Mouse (Mus musculus) fat pad, adult 2 months (tissue): ENCODE results near the gene Lyrm4.
"Not testable (repeated sequence)": the region's sequence is repeated elsewhere in the genome, so short reads cannot be mapped to it uniquely, and the experiment has no call there.

Source experiments
- DNase-seq: peaks from one replicate; pipeline ENCODE4 v3.0.0-alpha.2; 2011; ENCODE audit warnings: low read depth, low spot score; ENCODE audit errors: extremely low read depth

The Lyrm4 gene

DNA sequence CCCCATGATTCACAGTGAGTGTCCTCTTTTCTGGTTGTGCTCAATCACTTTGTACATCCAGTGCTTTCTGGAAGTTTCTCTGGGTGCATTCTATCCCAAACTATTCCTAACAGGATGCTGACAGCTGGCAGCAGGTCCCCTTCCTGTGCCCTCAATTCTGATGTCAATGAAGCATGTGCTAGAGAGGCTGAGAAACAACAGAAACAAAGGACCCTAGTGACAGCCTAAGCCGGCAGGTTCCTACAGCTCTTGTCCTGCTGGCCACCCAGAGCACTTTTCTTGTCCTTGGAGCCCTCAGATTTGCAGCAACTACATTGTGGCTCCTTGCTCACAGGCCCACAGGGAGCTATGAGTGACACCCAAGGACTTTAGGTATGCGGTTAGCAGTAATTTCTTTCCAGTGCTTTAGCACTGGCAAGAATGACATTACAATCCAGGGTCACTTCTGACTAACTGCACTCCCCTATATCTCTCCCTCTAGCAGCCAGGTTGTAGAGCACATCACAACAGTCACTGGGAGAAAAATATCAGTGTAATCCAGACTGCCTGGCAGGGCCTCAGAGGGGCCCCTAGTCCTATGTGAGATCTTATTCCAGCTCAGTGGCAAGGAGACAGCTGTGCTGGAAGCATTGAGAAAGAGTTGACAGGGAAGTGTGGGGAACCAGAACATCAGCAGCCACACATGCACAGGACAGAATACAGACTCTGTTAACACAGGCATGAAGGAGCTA lies 121.5 kb downstream of the Lyrm4 start:
- DNase-seq, result no peak

DNA sequence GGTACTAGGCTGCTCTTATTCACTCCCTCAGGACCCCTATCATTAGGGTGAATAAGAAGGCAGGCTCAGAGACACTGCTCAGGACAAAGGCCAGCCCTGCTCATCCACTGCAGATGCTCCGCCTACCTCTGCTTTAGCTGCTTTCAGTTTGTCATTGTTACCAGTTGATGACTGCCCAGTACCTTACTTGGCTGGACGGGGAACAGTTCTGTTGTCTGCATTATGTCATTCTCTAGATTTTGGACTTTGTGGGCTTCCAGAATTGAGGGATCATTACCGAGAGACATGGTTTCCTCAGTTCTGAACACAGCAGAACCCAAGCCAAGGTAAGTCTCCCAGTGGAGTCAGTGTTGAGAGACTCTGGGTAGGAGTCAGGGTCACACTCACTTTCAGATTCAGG lies 122.1 kb downstream of the Lyrm4 start:
- DNase-seq, result no peak

DNA sequence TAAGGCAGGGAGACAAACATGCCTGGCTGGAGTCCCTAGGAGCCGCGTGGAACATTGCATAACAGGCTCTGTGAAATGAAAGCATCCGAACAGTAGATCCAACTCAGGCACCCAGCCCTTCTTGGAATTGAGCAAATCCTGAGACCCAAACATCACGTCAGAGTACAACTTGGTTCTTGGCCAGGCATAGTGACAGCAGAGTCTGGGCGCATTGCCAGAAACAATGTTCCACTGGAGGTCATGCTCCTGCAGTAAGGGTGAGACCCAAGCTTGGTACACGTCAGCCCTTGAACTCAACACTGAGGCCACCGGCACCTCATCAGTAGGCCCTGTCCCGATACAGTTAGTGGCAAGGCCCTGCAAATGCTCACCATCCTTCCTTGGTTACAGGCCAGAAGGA lies 123.3 kb downstream of the Lyrm4 start:
- DNase-seq, result peak; percentile 23

DNA sequence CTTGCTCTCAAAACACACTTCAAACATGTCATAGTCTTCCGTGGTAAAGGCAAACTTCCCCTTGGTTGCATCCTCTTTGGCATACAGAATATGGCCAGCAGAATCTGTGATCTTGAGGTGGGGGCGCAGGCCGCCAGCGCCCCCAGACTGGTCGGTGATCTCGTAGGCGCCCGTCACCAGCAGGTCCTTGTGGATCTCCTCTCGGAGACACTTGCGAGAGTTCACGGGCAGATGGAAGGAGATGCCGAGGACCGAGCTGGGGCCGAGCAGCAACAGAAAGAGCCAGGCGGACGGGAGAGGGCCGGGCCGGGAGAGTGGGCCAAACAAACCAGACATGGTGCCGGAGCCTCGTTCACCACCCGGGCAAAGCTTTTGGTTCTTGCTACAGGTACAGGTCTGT lies 126.1 kb downstream of the Lyrm4 start:
- not testable (repeated sequence) for DNase-seq

DNA sequence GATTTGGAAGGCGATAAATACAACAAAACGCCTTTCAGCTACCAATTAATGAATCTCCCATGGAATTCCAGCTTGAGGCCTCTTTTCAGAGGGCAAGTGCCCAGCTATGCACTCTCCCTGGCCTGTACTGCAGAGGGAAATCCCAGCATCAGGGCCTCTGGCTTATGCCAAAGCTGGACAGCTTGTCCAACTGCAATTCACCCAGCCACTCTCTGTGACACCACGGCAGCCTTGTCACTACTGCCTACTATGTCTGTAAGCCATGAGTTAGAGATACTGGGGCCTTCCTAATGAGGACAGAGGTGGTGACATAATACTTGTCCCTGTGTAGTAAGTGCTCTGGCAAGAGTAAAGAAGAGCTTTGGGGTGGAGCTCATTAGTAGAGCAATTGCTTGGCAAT lies 128.0 kb downstream of the Lyrm4 start:
- peak; percentile 8 for DNase-seq

DNA sequence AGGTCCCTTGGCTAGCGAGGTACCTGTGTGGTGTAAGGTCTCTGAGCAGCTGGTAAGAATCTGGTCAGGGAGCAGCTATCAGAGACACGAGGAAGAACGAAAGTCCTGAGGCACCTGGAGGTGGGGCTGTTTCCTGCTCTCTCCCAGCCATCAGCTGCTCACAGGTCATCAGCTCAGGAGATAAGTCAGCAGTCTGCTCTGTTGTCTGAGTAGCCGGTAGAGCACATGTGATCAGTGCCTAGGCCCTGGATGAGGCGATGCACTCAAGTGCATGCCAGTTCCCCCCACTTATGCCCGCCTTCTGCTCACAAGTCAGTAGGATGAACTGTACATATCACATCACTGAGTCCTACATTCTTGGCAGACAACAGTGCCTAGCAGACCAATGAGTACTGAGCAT lies 134.3 kb downstream of the Lyrm4 start:
- DNase-seq, result no peak

DNA sequence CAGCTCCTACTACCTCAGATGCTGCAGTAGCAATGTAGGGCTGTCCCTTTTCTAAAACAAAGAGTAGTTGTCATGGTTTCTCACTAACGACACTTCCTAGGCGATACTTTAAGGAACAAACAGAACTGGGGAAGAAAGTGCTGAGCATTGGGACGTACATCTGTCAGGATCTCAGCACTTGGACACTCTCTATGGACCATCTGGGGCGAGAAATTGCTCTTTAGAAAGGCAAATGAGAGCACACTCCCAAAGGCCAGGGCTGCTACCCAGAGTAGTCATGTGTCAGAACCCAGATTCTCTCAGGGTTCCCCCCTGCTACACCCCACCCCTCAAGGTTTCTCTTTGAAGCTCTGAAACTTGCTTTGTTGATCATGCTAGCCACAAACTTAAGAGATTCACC lies 136.9 kb downstream of the Lyrm4 start:
- DNase-seq, result no peak

DNA sequence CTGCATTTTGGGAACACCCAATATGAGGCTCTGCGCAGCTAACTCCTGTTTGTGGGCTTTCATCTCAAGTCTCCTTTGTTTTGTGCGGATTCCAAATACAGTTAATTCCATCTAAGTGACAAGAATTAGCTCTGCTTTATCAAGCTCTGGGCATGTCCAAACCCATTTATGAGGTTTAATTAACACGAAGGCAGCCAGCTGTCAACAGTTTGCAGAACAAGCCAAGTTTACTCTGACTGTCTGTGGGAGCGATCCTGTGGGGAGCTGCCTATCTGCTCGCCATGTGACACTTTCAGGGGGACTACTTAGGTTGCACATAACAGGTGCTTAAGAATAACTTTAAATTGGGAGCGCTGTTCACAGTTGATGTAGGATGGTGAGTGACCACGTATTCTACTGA lies 140.4 kb downstream of the Lyrm4 start:
- no peak for DNase-seq

DNA sequence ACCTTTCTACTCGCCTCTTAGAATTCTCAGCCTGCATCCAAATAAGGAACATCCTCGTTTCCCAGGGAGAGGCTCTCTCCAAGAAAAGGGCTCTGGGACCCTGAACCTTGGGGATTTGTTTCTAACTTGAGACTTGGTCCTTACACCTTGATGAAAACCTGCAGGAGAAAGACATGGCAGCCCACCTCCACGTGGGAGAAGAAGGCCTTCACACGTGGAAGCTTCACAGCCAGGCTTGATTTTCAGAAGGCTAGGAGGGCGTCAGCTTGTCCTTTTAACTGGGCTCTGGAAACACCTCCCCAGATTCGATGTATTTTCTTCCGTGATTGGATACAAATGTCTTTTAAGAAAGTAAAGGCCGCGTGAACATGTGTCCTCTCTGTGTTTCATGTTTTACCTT lies 147.5 kb downstream of the Lyrm4 start:
- no peak for DNase-seq

DNA sequence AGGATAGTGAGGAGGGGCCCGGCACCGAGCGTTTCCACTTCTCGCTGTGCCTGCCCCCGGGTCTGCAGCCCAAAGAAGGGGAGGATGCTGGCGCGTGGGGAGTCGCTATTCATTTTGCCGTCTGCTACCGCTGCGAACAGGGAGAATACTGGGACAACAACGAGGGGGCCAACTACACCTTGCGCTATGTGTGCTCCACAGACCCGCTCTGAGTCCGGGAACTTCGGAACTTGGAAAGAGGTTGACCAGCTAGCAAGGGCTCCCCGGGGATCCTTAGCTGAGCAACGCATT lies 147.9 kb downstream of the Lyrm4 start:
- no peak for DNase-seq

DNA sequence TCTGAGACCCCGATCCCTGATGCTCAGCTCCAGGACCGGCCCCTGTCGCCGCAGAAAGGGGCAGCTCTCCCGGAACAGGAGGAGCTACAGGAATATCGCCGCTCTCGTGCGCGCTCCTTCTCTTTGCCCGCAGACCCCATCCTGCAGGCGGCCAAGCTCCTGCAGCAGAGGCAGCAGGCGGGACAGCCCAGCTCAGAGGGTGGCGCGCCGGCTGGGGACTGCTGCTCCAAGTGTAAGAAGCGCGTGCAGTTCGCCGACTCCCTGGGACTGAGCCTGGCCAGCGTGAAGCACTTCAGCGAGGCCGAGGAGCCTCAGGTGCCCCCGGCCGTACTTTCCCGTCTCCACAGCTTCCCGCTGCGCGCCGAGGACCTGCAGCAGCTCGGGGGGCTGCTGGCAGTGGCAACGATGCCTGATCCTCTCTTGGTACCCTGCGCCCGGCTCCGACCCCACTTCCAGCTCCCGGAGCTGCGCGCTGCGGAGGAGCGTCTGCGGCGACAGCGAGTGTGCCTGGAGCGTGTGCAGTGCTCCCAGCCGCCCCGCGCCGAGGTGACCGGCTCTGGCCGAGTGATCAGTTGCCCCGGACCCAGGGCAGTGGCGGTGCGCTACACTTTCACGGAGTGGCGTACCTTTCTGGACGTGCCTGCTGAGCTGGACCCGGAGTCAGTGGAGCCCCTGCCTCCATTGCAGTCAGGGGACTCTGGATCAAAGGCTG lies 148.5 kb downstream of the Lyrm4 start:
- no peak for DNase-seq

DNA sequence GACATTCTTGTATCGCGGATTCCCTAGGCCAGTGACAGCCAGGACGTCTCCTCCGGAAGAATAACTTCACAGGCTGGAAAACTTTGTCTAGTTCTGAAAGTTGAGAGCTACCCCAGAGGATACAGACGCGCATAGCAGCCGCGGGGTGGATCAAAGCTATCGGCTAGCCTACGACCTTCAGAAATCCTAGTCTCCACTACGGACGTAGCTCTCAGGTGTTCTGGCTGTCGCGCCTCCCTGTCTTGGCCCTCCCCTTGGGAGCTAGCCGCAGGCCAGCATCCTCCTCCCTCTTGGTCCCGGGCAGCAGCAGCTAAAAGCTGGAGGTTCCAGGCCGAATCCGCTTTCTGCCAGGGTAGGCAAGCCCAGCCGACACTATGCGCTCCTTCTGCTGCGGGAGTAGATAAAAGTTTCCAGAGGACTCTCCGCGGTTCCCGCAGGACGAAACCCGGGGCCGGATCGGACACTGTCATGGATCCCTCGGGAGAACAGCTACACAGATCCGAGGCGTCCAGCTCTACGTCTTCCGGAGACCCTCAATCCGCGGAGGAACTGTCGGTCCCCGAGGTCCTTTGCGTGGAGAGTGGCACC lies 149.1 kb downstream of the Lyrm4 start:
- no peak for DNase-seq

DNA sequence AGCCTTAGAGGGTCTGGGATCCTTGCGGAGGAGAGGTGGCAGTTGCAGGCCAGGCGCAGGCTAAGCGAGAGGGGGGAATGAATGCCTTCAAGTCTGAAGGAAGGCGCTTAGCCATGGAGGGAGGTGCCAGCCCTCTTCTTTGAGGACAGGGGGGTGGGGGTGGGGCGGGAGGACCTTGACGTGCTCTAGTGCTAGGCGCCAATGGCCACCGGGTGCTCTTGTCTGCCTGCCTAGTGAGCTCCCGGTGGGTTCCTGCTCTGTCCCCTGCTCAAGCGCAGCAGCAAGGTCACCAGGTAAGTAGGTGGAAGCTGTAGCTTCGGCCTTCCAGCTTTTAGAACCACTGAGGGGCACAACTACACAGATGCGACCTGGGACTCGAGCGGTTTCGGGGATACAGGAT lies 149.6 kb downstream of the Lyrm4 start:
- DNase-seq, result no peak

DNA sequence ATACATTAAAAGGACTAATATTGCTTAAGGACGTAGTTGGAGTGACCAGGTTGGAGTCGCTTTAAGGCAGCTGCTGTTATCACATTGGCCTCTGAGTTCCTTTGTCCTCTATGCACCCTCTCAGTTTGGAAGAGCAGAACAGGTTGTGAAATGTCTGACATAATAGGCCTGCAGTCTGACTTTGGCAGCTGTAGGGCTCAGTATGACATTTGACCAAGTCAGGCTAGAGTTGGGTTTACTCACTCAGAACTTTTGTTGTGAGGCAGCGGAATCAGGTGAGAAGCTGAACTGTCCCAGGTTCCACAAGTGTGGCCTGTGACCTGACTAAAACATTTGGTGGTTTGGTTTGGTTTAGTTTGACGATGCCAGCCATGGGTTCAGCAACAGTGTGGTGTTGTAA lies 153.7 kb downstream of the Lyrm4 start:
- peak; percentile 33 for DNase-seq

DNA sequence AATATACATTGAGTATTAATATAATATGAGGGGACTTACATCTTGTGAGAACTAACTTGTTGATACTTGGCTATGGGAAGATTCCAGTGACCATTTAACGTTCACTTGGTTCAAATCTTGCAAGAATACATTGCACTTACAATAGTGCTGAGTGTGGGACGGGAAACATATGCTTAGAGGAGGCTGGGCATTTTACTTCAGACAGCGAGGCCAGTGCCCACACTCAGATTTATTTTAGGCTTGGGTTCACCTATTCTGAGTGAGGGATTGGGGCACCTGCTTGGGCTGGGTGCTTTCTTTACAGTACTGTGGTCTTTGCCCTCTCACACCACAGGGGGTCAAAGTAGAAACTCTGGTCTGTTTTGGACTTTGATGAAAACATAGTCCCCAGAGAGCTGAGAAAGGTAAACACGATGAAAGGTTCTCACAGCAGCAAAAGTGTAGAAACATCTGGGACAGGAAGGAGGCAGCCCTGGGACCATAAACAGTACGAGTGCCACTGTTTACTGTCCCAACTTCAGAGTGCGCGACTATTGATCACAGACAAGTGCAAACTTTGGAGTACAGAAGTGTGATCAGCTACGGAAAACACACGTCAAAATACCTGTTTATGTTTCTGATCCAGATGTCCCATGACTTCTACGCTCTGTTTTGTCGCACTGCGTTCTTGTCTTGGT lies 157.8 kb downstream of the Lyrm4 start:
- no peak for DNase-seq

DNA sequence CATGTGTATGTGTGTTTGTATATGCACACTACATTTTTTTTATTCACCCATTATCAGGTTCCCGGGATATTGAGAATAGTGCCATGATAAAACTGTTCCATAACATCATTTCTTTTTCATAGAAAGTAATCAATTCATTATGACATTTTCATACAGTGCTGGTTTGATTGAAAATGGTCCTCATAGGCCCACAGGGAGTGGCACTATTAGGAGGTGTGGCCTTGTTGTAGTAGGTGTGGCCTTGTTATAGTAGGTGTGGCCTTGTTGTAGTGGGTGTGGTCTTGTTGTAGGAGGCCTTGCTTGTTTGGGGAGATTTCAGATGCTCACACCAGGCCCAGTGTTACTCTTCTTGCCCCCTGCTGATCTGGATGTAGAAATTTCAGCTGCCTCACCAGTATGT lies 158.8 kb downstream of the Lyrm4 start, which contains the start of gene Ppp1r3g:
Gene Ppp1r3g, plus strand, starts transcription at position 301 of the 400 bp plus-strand sequence.
- DNase-seq, result no peak

DNA sequence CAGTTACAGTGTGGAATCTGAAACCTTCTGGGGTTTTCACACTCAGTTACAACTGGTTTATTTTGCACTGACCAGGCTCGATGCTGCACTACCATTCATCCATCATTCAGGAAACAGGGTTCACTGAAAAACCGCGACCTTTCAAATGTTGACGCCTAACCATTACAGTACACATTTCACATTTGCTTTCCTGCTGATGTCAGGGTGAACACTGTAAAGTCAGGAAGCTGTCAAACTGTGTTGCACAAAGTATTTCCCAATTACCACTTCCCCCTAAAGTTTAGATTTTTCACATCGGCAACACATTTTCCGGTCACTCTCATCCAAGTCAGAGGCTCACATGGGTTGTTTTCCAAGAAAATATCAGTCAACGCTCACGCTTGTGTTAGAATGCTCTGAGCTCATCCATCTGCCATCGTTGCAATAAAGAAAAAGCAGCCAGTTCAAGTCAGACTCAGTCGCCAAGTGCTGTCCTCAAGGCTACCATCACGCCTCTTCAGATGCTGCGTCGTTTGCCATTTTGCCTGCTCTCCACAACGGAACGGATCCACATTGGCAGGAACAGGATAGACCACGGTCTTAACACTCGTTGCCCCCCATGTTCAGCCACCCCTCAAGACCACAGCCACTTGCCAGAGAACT lies 167.4 kb downstream of the Lyrm4 start:
- no peak for DNase-seq

DNA sequence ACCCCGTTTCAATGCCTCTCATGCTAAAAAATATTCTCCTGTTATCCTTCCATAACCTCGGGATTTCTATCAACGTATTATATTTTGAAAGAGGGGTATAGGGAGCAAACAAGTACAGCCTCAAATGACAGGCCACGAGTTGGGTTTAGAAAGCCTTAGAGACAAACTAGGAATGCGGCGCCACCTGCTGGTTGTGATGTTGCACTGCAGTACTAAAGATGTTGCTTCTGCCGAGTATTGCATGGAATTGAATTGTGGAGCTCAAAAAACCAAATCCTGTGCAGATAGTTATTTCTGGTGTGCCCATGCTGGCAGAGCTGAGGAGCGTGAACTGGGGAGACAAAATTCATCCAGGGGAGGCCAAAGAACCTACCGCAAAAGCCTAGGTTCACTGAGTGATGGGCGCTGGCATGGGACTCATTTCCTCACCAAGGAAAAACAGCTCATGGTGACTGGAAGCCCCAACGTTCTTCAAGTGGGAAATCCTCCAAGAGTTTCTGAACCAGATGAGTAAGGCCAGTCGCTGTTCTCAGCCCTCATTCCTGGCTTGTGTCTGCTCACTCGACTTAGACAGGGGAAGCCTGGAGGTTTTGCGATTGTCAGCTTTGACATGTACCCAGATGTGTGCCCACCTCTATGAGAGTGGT lies 169.8 kb downstream of the Lyrm4 start:
- DNase-seq, result no peak

DNA sequence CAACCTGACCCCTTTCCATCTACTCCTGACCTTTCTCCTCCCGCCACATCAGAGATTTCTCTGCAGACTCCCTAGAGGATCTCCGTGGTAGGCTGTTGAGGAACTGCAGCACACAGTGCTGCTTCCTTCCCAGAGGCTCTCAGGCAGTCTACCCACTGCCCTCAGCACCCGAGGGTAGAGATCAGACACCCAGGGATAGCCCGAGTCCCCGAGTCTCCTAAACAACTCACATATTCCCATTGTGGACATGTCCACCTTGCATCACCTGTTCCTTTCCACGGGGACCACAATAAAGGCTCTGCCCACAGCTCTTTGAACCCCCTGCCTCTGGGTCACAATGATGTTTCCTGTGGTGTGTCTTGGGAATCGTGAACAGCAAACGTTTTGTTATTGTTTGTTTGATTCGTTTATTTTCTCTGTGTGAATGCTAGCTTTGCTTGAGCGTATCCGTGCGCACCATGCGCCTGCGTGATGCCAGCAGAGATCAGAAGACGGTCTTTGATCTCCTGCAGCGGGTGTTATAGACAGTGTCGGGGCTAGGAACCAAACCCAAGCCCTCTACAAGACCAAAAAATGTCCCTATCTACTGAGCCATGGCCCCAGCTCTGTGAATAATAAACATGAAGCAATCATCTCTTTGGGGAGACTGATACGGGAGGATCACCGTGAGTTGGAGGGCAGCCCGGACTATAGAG lies 170.5 kb downstream of the Lyrm4 start:
- DNase-seq, result no peak

DNA sequence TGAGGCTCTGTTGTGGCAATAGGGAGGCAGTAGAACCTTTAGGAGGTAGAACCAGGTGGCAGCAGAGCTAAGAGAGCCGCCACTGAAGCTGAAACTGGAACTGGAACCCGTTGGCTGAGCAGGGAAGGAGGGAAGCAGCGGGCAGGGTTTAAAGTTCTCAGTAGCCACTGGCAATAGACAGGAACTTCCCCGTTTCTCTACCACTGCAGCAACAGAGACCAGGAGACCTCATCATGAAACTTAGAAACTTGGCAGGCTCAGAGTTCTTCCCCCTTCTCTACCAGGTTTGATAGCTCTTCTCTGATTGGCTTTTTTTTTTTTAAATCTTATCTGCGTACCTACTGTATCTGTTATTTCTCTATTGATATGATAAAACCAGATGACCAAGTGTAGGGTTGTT lies 176.4 kb downstream of the Lyrm4 start:
- no peak for DNase-seq
